22 mouse cellular contexts compared by ENCODE assay signal in the genomic region with DNA sequence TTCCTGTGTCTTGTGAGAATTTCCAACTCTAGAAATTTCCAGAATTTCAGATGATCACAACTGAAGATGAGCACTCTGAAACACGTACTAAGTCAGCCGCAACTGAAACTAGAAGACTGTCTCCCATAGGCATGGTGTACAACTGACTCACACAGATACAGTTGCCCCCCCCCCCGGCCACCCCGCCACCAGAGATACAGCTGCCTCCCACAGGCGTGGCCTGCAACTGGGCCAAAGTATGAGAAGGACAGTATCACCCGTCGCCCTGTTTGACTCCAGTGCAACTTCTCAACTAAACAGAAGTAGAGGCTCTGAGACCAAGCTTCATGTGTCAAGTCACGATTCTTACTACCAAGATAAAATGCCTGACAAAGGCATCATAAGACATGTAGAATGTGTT. TPM values are rescaled to one million over a fixed set of nuclear protein-coding genes. Genes with fewer than 3 reads are reported as not detected.
DNase-seq lines count a peak whose midpoint lies in the region; ATAC-seq and TF ChIP-seq lines count a peak whose summit lies in the region.
"Had no signal": no experiment of that assay in that cellular context is flagged by ENCODE, and none has a peak within 500 bp of the region (broad histone marks: within the 10 kb centered on the region; RNA-seq: fewer than 3 reads in every experiment).

No protein-coding gene starts in this region.

- H3K36me3 ChIP-seq in forebrain, embryonic 14.5 days (ENCODE audit: control insufficient read depth, insufficient read depth, low read length) = no peaks in the 10 kb centered on the region
- H3K36me3 ChIP-seq in forebrain, embryonic 11.5 days (ENCODE audit: control insufficient read depth, insufficient read depth, low read length) = no peaks in the 10 kb centered on the region
- H3K36me3 ChIP-seq in liver, embryonic 12.5 days = no peaks in the 10 kb centered on the region
- H3K36me3 ChIP-seq: G1E; limb, embryonic 12.5 days; midbrain, embryonic 13.5 days had no signal

- WGBS in forebrain, embryonic 14.5 days = 93% methylated on average over 8 of the region's 8 CpGs
- WGBS in forebrain, embryonic 11.5 days = 89% methylated on average over 8 of the region's 8 CpGs
- WGBS in liver, embryonic 12.5 days (ENCODE audit: insufficient replicate concordance) = 48% methylated on average over 8 of the region's 8 CpGs

- H3K4me3 ChIP-seq in forebrain, embryonic 14.5 days (ENCODE audit: low read depth, low read length) = no peak overlapping the region
- no peak overlapping the region for H3K4me3 ChIP-seq in forebrain, embryonic 11.5 days (ENCODE audit: low read depth, low read length)
- no peak overlapping the region for H3K4me3 ChIP-seq in liver, embryonic 12.5 days
- no peak overlapping the region for H3K4me3 ChIP-seq in layer of hippocampus, adult 2 months
- H3K4me3 ChIP-seq: limb, embryonic 12.5 days; midbrain, embryonic 13.5 days had no signal

- TF ChIP-seq CTCF in layer of hippocampus, adult 2 months (conservative IDR thresholded peaks at IDR 0.05) = no peak

- H3K27me3 ChIP-seq in forebrain, embryonic 14.5 days (replicated peaks; ENCODE audit: control insufficient read depth, insufficient read depth, low read length) = no peaks in the 10 kb centered on the region
- no peaks in the 10 kb centered on the region for H3K27me3 ChIP-seq in forebrain, embryonic 11.5 days (ENCODE audit: control insufficient read depth, insufficient read depth, low read length)
- H3K27me3 ChIP-seq in liver, embryonic 12.5 days (replicated peaks) = no peaks in the 10 kb centered on the region
- H3K27me3 ChIP-seq: midbrain, embryonic 13.5 days had no signal

- H3K4me1 ChIP-seq in forebrain, embryonic 14.5 days (ENCODE audit: control insufficient read depth, insufficient read depth, low read length) = peaks cover 11% of the 10 kb centered on the region
- H3K4me1 ChIP-seq in forebrain, embryonic 11.5 days (replicated peaks; ENCODE audit: control insufficient read depth, insufficient read depth, low read length) = peaks cover 8% of the 10 kb centered on the region; the same call in 1 of the 2 replicates
- H3K4me1 ChIP-seq in liver, embryonic 12.5 days = peaks cover 54% of the 10 kb centered on the region

- no peak for DNase-seq in forebrain, embryonic 14.5 days (ENCODE audit: low spot score)
- DNase-seq in forebrain, embryonic 11.5 days (ENCODE audit: low spot score) = no peak
- DNase-seq in c-Kit-positive CD71-positive TER-119-positive erythroid progenitor cells, embryonic 14.5 days (ENCODE audit: low spot score) = peak; percentile 41
- DNase-seq in ovary, postnatal 14 days (ENCODE audit: low spot score) = no peak
- DNase-seq in layer of hippocampus, adult 2 months (ENCODE audit: low spot score in 2 of 2) = no peak
- DNase-seq: adrenal gland, postnatal 14 days; cerebellum, adult 2 months; cerebellum, postnatal 36 days; gastrocnemius, postnatal 10 days; heart, adult 18-20 months; kidney, adult 9 months; kidney, postnatal 4 days; lung, embryonic 14.5 days; thymus, postnatal 25 days had no signal

- no peak for ATAC-seq in forebrain, embryonic 14.5 days
- ATAC-seq in forebrain, embryonic 11.5 days (replicated peaks; ENCODE audit: low FRiP score) = no peak
- peak; percentile 69 for ATAC-seq in liver, embryonic 12.5 days
- ATAC-seq in megakaryocyte-erythroid progenitor cell, adult 5-6 weeks (replicated peaks; ENCODE audit: low FRiP score, low TSS enrichment, poor library complexity, severe bottlenecking) = peak; percentile 73
- ATAC-seq: activated CD4-positive, CD25-positive, alpha-beta regulatory T cell, adult 4 months; inflammation-experienced regulatory T-cells, adult 6 months; midbrain, embryonic 13.5 days had no signal

- H3K27ac ChIP-seq in forebrain, embryonic 14.5 days (ENCODE audit: low read depth, low read length) = 0 out of 2 replicates have a peak overlapping the region, but pooled peaks have one; percentile 44
- H3K27ac ChIP-seq in forebrain, embryonic 11.5 days (ENCODE audit: low read depth, low read length) = no peak overlapping the region
- H3K27ac ChIP-seq in liver, embryonic 12.5 days = peak overlapping the region; percentile 43
- H3K27ac ChIP-seq in layer of hippocampus, adult 2 months = no peak overlapping the region
- H3K27ac ChIP-seq: limb, embryonic 12.5 days; macrophage; midbrain, embryonic 13.5 days had no signal

- no peaks in the 10 kb centered on the region for H3K9me3 ChIP-seq in forebrain, embryonic 14.5 days (replicated peaks; ENCODE audit: control insufficient read depth, low read length)
- H3K9me3 ChIP-seq in forebrain, embryonic 11.5 days (ENCODE audit: control insufficient read depth, low read length) = no peaks in the 10 kb centered on the region
- H3K9me3 ChIP-seq in liver, embryonic 12.5 days (replicated peaks) = no peaks in the 10 kb centered on the region
- H3K9me3 ChIP-seq: G1E; limb, embryonic 12.5 days; midbrain, embryonic 13.5 days had no signal

- no peak overlapping the region for H3K9ac ChIP-seq in forebrain, embryonic 14.5 days (ENCODE audit: low read length)
- no peak overlapping the region for H3K9ac ChIP-seq in forebrain, embryonic 11.5 days (ENCODE audit: low read length)
- 0 out of 2 replicates have a peak overlapping the region, but pooled peaks have one; percentile 8 for H3K9ac ChIP-seq in liver, embryonic 12.5 days
- H3K9ac ChIP-seq: limb, embryonic 12.5 days; lung, embryonic 14.5 days; midbrain, embryonic 13.5 days had no signal

- no peak overlapping the region for H3K4me2 ChIP-seq in forebrain, embryonic 14.5 days (ENCODE audit: low read length)
- H3K4me2 ChIP-seq in forebrain, embryonic 11.5 days (ENCODE audit: low read depth, low read length, severe bottlenecking) = no peak overlapping the region
- H3K4me2 ChIP-seq in liver, embryonic 12.5 days = peak overlapping the region; percentile 32
- H3K4me2 ChIP-seq: limb, embryonic 12.5 days; lung, embryonic 14.5 days; midbrain, embryonic 13.5 days had no signal

RNA-seq across cellular contexts. Expression of gene Ripor2, which starts 1.2 kb away (rescaled TPM):
- 16.9 and 21.0 TPM in 2 replicates for polyA plus RNA-seq in forebrain, embryonic 14.5 days (2014; fragmentation: Nextera tagmentation; extraction: Ambion mirVana)
- 7.3 and 9.5 TPM in 2 replicates for polyA plus RNA-seq in forebrain, embryonic 11.5 days (2014; fragmentation: Nextera tagmentation; extraction: Ambion mirVana)
- polyA plus RNA-seq in liver, embryonic 12.5 days (2016; fragmentation: Nextera tagmentation; extraction: Ambion mirVana) = 6.6 and 8.3 TPM in 2 replicates
- 34.1 and 50.0 TPM in 2 replicates for total RNA-seq in megakaryocyte-erythroid progenitor cell, adult 5-6 weeks (2014; fragmentation: Nextera tagmentation)
- 24.7 and 32.6 TPM in 2 replicates for total RNA-seq in megakaryocyte-erythroid progenitor cell, adult 5-6 weeks (2017)
- 10 to 100 TPM; 72.0 to 77.6 TPM for total RNA-seq in layer of hippocampus, adult 2 months (2021)
- polyA plus RNA-seq: G1E had no signal

Comparison
In these comparisons a context has a peak if more than half of its experiments do, and no peak if none do; other contexts are left out.
1. H3K27ac ChIP-seq: peak in forebrain, embryonic 14.5 days (single experiment) and liver, embryonic 12.5 days (single experiment); none in forebrain, embryonic 11.5 days (single experiment) and layer of hippocampus, adult 2 months (single experiment).
2. ATAC-seq: peak in liver, embryonic 12.5 days (single experiment) and megakaryocyte-erythroid progenitor cell, adult 5-6 weeks (single experiment); none in forebrain, embryonic 14.5 days (single experiment) and forebrain, embryonic 11.5 days (single experiment).